Mouse (Mus musculus): ENCODE measurements around the gene Rbms1.

- TF ChIP-seq CTCF (IDR thresholded peaks at IDR 0.05; ENCODE audit: control insufficient read depth, insufficient read depth, low read length): no peak
- TF ChIP-seq POLR2A (IDR thresholded peaks at IDR 0.05; ENCODE audit: borderline replicate concordance, control insufficient read depth, low read depth, low read length): no peak
Measured at GRCm38 (mm10) chr2:60715771-60716170, 247.2 kb downstream of the Rbms1 start.

Data from bone marrow, adult 2 months (tissue).